Mouse (Mus musculus): ENCODE measurements around the gene Prima1.

The Prima1 gene

GRCm38 (mm10) chr12:103154927-103155326 is 87.0 kb downstream of the Prima1 start:
- DNase-seq (ENCODE audit: low spot score): no peak

GRCm38 (mm10) chr12:103150247-103150646 is 91.7 kb downstream of the Prima1 start:
- DNase-seq (ENCODE audit: low spot score): no peak
